Mouse (Mus musculus) gastrocnemius, postnatal 10 days (tissue): ENCODE measurements around the gene Polr1d. TPM values are rescaled to one million over a fixed set of nuclear protein-coding genes. Genes with fewer than 3 reads are reported as not detected.

Experiments used
- DNase-seq: peaks from one replicate; pipeline ENCODE4 v3.0.0; 2021; ENCODE audit warnings: mixed read lengths
- total RNA-seq, 2 experiments: library from RNA; stranded (reverse); gene quantifications; 2 replicates each; pipeline ENCODE4 v1.2.3; 2021

The Polr1d gene
- total RNA-seq, 2 experiments from 2014 or later: 103 to 116 TPM

DNA sequence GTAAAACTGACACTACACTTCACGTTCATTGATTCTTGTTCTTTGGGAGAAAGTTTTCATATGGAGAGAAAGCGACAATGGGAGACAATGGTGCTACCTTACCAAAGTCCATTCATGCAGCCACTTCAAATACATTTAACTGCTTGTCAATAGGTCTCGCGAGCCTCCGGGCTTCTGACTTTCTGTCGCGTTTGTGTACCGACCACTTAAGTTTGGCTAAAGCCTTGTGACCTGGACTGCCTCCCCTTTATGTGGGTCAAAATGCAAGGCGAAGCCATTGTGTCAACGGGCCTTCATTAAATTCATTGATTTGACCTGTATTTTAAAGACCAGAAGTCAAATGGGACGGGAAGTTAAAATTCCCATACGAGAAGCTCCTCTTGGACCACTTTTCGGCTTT is 59.1 kb downstream of the Polr1d start:
- no peak for DNase-seq

DNA sequence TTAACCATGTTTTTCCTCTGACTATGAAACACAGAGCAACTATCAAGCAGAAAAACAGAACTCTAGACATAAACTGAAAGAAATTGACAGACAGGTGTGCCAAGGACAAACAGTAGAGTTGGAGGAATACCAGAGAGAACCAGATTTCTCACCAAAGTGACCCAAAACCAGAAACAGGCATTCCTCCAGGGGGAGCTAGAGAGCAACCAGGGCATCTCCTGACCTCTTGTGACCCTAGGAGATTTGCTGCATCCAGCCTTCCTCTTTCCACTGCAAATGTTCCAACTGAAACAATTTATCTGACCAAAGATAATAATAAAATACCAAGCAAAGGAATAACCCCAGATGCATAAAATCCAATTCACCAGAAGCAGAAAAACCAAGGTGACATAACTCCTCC is 70.5 kb downstream of the Polr1d start:
- DNase-seq: no peak

- DNase-seq: no peak
Measured at GRCm38 (mm10) chr5:147154806-147155371, 78.0 kb downstream of the Polr1d start.

GRCm38 (mm10) chr5:147155449-147156133 is 78.7 kb downstream of the Polr1d start:
- DNase-seq: no peak

DNA sequence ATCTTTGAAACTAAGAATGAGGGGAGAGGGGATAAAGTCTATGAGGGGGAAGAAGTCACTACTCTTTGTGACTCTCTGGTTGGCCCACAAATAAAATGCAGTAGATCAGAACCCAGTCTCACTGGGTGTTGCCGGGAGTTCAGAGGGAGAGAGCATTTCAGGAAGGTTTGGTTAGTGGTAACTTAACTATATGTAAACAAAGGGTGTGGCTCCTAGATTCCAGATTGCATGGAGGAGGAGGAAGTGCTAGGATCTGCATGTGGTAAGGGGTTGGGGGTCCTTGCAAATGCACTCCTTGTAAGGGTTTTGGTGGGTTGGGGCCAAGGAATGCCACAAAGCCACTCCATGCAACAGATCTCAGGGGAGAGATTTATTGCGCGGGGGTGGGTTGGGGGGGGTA is 79.5 kb downstream of the Polr1d start:
- DNase-seq: no peak

- DNase-seq: no peak
Measured at GRCm38 (mm10) chr5:147157441-147157840, 80.6 kb downstream of the Polr1d start.

DNA sequence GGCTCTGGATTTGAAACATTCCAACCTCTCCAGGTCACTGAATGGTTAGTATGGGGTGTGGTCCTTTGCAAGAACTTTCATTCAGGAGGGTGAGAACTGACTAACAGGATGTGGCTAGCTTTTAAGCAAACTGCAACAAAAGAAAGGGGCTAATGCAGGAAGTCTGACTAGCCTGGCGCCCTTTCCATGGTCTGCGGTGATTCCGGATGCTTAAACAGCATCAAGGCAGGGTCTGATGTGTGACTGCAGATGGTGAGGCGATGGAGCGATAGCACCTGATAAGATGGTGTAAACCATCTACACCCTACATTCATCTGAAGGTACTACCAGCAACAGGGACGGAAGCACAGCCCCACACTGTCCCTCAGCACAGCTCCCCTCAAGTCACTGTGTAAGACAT is 82.5 kb downstream of the Polr1d start:
- no peak for DNase-seq

- DNase-seq: no peak
Measured at GRCm38 (mm10) chr5:147159792-147160191, 82.9 kb downstream of the Polr1d start.

Other genes starting within 250 kb of the Polr1d start
- gene Rpl21, start 244.2 kb upstream of the Polr1d start, total RNA-seq: 100 to 1,000 TPM; 258 to 266 TPM
- 1 to 10 TPM; 3.9 to 5.1 TPM for gene Rasl11a, start 232.0 kb upstream of the Polr1d start, total RNA-seq
- 10 to 100 TPM; 31.7 to 33.3 TPM for gene Gtf3a, start 128.4 kb upstream of the Polr1d start, total RNA-seq
- 10 to 100 TPM; 21.8 to 27.5 TPM for gene Mtif3, start 113.2 kb upstream of the Polr1d start, total RNA-seq
- gene Lnx2, start 464 bp upstream of the Polr1d start, total RNA-seq: 1 to 10 TPM; 6.7 to 7.4 TPM
- gene Gsx1, start 111.6 kb downstream of the Polr1d start, total RNA-seq: not detected
- gene Pdx1, start 192.9 kb downstream of the Polr1d start, total RNA-seq: not detected
- gene Cdx2, start 230.2 kb downstream of the Polr1d start, total RNA-seq: not detected
- gene Urad, start 245.4 kb downstream of the Polr1d start, total RNA-seq: not detected